Mouse (Mus musculus): ENCODE measurements around the gene Myadm.
A peak's percentile ranks its signal among the peaks of the same experiment; 100 is the strongest.
"Not testable (repeated sequence)": the region's sequence is repeated elsewhere in the genome, so short reads cannot be mapped to it uniquely, and the experiment has no call there.

The Myadm gene

DNA sequence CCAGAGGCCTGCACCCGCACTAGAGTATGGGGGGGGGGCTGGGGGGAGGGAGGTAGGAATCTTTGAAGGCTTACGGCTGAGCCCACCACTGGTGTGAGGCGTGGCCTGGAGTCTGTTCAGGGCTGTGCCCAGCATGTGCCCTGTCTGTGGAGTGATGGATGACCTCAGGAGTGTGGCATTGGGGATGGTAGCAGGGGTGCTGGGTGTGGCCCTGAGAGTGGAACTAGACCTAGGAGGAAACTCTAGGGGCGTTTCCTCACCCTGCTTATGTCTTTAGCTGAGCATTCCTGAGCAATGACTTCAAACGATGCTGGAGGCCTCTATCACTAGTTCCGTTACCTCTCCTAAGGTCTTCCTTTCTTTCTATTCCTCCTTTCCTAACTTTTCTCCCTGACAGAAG is 2.3 kb downstream of the Myadm start:
- DNase-seq = no peak

DNA sequence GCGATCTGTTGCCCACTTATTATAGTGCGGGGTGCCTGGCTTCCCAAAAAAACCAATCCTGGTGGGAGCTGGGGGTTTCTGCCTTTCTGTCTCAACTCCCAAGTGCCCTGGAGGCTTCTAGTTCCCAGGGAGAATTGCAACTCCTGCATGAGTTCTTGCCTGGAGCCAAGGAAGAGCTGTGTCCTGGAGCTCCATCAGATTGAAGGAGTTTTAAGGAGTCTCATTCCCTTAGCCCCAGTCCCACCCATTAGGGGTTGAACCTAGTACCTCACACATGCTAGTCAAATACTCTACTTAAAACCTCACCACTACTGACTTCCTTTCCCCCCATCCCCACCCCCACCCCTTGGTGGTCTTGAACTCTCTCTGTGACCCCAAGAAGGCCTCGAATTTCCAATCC is 2.9 kb downstream of the Myadm start:
- no peak for DNase-seq

DNA sequence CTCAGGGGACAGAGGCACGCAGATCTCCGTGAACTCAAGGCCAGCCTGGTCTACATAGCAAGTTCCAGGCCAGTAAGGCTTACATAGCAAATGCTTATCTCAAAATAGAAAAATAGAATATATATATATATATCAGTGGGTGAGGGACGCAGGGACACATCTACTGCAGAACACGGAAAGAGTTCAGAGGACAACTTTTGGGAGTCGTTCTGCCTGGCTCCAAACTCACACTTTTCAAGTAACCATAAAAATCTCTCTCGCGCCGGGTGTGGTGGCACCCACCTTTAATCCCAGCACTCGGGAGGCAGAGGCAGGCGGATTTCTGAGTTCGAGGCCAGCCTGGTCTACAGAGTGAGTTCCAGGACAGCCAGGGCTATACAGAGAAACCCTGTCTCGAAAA is 3.4 kb downstream of the Myadm start:
- not testable (repeated sequence) for DNase-seq

DNA sequence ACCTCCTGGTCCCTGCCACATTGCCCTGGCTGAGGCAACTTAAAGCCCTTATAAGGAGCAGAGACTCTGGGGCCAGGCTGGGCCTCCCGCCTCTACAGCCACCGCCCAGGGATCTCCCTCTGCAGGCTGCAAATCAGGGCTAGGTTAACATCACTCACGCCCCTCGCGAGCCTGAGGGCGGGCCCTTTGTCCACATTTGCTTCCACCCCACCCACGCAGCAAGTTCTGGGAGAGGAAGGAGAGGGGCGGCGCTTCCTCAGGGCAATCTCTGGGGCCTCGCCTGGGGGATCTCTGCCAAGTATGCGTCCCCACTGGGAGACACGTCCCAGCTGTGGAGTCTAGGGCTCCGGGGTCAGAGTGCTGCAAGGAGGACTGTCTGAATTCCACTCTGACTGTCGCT is 3.9 kb downstream of the Myadm start:
- DNase-seq = no peak

DNA sequence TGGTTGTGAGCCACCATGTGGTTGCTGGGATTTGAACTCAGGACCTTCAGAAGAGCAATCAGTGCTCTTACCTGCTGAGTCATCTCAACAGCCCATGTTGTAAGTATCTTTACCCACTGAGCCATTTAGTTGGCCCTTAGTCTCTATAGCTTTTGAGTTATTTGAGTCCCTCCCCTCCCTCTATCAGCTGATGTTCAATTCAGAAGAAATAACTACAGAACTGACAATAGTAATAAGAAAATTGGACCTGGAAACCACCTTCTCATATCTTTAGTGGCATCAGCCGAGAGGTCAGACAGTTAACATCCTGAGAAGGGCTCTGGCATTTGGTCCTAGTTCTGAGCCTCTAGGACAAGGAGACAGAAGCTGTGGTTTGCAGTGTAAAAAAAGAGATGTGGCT is 5.9 kb downstream of the Myadm start:
- no peak for DNase-seq

DNA sequence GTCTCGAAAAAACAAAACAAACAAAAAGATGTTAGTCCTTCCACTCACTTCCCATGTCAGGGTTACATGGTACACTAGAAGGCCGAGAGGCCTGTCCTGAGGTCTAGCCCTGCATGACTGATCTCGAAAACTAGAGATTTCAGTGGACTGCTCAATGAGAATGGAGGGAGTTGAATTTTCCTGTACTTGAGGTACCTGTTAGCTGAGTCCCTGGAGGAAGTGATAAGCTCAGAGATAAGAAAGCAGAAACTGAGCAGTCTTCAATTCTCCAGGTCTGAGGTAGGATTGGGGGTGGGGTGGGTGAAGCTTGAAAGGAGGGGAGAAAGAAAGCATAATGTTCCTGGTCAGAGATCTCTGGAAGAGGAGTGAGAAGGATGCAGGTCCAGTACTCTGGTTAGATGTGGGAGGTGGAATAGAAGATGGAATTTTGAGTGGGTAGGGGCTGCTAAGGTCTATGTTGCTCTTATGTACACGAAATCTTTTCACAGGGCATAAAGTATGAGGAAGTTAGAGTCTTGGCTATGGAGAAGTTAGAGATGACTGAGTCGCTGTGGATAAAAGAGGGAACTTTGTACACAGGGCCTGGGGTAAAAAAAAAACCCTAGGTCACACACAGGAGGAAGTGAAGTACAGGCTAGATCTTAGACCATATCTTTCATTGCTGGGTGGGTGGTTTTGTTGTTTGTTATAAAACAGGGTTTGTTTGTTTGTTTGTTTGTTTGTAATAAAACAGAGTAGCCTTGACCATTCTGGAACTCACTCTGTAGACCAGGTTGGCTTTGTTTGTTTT is 6.6 kb downstream of the Myadm start:
- DNase-seq = no peak

DNA sequence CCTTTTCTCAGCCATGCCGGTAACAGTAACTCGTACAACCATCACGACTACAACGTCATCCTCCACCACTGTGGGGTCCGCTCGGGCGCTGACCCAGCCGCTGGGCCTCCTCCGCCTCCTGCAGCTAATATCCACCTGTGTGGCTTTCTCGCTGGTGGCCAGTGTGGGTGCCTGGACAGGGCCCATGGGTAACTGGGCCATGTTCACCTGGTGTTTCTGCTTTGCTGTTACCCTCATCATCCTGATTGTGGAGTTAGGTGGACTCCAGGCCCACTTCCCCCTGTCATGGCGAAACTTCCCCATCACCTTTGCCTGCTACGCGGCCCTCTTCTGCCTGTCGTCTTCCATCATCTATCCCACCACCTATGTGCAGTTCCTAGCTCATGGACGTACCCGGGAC is 7.8 kb downstream of the Myadm start:
- DNase-seq = no peak

DNA sequence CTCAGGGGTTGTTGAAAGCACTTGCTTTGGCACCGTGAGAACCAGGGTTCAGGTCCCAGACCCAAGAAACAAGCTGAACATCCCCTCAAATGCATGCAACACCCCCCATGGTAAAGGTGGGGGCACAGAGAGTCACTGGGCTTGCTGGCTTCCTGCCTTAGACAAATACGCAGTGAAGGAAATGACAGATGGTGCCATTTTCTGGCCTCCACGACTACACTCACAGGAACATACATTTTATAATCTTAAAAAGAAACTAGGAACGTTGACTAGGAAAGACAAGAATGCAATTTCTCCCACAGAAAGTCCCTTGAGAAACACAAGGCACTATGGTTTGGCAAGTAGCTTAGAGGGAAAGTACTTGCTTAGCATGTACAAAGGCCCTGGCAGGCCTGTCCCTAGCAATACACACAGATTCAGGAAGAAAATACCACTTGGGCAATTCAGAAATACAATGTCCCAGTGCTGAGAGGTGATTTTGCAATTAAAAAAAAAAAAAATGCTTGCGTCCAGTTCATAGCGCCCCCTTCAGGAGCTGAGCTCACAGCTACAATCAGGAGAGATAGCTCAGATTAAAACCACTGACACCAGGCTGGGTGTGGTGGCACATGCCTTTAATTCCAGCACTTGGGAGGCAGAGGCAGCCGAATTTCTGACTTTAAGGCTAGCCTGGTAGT is 11.2 kb downstream of the Myadm start:
- DNase-seq = no peak

DNA sequence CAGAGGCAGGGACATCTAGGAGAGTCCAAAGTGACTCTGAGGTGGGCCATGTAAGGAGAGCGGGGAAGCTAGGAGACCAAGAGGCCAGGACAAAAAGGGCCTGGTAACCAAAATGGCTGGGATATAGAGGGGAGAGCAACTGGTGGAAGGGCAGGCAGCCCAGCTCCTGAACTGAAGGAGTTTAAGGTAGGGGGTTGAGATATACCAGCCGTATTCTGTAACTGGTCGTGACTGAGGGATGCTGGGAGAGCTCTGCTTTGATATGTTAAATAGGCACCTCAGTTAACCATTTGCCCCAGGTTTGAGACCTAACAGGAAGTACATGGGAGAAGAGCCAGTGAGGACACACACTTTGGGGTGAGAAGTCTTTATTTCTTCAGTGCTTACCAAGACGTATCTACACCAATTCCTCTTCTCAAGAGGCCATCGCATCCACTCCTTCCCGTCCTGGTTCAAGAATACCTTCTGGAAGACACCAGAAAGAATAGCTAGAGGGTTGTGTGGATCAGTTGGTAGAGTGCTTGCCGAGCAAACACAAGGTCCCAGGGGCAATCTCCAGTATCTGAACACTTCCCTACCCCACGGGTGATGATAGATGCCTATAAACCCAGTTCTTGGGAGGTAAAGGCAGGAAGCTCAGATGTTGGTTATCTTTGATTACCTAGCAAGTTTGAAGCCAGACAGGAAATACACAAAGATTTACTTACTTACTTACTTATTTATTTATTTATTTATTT is 12.2 kb downstream of the Myadm start:
- no peak for DNase-seq

DNA sequence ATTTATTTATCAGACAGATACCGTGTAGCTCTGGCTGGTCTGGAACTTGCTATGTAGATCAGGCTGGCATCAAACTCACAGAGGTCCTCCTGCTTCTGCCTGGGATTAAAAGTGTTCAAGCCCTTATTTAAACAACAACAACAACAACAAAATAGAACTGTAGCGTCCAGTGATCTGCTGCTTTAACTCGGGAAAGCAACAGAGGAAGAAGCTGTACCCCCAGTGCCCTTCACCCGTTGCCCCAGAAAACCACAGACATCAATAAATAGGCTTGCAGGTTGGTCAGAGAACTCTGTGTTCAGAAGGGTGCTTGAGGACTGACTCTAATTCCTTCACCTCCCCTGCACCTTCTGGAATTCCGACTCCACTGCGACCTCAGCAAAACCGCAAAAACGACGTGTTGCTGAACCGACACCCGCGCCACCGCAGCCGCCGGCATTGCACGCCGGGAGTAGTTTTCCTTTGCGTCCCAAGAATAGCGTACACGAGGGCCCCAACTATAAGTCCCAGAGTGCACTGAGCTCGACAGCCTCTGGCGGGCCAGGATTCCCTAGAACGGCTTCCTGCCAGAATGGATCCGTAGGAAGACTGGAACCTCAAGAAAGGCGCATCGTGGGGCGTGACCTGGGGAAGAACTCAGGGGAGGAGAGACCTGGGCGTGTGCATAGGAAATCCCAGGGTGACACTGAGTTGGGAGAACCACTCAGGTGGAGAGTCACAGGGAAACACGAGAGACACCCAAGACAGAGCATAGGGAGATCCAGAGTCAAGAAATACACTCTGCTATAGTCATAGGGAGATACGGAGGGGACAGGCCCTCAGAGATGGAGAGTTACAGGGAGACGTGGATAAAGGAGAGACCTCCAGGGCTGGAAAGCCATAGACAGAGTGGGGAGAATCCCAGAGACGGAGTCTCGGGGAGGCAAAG is 13.0 kb downstream of the Myadm start:
- no peak for DNase-seq

DNA sequence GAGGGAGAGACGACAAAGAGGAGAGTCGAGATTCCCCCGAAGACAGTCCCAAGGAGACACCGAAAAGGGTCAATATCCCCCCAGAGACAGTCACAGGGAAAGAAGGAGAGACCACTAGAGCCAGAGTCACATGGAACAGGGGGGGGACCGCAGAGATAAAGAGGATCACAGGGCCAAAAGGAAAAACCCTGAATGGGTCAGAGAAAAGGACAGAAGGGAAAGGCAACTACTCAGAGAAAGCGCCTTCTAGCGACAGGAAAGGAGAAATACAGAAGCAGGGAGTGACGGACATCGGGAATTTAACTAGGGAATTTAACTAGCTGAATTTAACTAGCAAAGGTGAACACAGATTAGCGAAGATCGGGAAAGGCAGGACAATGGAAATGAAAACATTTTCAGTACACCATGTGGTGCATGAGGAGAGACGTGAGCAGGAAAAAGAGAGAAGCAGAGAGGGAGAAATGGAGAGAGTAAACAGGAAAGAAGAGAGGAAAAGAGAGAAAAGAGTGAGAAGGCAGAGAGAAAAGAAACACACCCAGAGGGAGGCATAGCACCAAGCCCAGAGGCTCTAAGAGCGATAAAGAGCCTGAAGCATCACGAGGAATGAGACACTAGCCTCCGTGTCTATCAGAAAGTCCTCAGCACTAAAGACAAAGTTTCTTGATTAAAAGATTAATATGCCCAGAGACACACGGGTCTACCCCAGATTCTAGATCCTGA is 13.8 kb downstream of the Myadm start:
- DNase-seq = no peak

DNA sequence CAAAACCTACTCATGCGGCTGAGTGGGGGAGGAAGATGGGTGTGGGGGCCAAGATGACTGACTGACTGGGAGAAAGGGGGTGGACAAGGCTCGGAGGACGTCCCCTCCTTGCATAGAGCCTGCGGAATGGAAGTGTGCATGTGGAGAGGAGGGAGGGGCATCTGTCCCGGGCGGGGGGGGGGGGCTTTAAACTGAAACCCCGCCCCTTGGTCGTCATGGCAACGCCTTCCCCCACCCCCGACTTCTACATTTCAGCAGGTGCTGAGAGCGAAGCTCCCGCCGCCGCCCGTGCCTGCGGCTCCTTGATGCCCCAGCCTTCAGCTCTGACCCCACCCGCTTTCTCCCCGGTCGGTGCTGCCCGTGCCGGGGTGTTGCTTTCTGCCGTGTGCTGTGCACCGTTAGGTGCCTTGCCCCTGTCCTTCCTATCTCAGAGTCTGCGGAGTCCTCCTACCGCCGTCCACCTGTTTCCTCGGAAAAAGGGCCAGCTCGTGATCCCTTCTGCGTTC is 14.4 kb downstream of the Myadm start:
- DNase-seq = peak; percentile 71

DNA sequence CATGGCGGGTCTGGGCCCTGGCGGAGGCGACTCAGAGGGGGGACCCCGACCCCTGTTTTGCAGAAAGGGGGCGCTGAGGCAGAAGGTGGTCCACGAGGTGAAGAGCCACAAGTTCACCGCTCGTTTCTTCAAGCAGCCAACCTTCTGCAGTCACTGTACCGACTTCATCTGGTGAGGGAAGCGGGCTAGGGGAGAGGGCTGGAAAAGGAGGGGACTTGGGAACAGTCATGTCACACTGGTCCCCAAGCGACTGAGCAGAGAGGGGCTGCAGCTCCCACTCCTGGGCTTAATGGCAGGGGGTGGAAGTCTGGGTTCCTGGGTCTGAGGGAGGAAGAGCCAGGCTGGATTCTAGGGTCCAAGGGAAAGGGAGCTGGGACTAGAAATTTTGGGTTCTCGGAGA is 14.9 kb downstream of the Myadm start:
- DNase-seq = no peak

DNA sequence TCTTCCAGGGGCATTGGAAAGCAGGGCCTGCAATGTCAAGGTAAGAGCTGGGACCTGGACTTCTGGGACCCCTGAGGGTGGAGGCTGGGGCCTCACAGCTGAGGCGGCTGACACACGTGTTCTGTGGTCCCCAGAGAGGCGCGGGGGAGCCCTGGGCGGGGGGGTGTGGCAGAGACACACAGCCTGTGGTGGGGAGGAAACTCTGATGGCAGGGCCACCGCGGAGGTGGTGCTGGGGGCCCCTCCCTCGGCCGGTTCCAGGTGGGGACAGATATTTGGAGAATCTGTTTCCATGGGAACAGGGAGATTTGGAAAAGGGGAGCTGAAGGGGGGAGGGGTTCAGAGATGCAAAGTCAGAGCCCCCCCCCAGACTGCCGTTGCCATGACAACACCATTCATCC is 15.4 kb downstream of the Myadm start:
- peak; percentile 61 for DNase-seq

DNA sequence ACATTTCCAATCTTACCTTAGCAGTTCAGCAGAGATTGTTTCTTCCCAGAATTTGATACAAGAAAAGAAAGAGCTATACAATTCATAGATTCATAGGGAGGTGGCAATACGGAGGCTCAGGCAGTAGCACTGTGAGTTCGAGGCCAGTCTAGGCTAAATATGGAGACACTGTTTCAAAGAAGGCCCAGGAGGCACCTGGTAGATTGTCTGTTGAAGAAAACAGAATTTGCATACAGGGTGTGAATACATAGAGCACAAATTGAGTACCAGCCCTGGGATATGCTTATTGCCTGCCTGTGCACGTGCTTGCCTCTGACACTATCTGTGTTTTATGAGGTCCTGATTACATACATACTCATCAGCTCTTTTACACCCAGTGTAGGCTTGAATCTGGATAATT is 17.5 kb downstream of the Myadm start:
- DNase-seq = no peak

DNA sequence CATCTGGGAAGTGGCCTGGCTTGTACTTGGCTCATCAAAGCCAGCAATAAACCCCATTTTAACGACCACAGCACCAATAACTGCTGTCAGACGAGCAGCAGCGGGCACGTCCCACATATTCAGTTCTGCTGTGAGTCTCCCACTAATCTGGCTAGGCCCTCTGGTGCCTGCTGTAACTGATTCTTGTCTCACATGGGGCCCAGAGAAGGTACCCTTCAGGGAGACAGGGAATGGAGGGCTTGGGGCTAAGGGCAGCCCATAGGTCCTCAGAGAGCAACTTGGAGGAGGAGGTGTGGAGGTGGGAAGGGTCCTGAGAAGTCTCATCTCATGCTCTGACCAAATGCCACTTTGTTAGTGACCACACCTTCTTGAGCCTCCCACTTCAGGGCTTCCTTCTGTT is 19.8 kb downstream of the Myadm start:
- DNase-seq = no peak

DNA sequence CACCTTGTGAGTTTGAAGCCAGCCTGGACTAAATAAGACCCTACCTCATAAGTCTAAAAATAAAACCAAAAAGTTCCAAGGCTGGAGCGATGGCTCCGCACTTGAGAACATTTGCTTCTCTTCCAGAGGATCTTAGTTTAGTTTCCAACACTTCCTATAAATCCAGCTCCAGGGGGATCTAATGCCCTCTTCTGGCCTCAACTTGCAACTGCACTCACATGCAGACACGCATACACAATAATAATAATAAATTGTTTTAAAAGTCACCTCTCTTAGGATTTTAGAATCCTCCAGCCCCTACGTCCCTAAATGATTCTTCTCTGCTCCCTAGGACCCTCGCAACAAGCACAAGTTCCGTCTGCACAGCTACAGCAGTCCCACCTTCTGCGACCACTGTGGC is 21.4 kb downstream of the Myadm start:
- no peak for DNase-seq

DNA sequence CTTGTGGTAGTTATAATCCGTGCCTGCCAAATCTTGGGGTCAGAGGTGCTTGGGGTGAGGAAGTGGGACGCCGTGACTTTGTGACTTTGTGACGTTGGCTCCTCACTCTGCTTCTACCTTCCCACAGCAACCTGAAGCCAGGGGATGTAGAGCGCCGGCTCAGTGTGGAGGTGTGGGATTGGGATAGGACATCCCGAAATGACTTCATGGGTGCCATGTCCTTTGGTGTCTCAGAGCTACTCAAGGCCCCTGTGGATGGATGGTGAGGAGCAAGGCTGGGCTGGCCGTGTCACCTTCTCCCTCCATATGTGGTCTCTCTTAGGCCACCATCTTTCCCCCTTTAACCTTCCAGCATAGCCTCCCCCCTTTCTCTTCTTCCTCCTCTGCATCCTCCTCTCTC is 24.7 kb downstream of the Myadm start:
- DNase-seq = no peak

DNA sequence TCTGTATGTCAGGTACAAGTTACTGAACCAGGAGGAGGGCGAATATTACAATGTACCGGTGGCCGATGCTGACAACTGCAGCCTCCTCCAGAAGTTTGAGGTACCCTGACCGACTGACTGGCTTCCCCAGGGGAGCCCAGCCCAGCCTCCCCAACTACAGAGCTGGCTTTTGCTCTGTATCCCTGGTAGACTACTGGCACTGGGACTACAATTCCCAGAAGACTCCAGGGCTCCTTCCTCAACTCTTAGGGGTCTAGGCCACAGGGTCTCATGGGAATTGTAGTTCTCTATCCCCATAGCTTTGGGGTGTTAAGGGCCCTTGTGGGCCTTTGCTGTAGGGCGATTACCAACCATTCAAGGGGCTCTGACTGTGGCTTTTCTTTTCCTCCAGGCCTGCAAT is 25.2 kb downstream of the Myadm start:
- DNase-seq = no peak

DNA sequence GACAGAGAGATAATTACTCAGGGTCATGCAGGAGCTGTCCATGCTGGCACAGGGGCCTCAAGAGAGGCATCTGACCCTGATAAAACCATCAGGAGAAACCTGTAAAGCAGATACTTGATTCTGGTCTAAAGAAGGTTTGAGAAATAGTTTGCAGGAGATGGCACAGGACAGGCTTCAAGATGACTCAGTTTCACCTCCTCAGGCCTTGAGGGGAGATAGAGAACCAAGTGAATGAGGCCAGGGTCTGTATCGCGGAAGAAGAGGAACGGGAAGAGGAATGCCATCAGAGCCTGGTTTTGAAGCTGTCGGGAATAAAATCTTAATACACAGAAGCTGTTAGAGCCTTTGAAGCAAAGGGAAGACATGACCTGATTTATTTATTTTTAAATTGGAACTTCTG is 28.8 kb downstream of the Myadm start:
- DNase-seq = no peak

DNA sequence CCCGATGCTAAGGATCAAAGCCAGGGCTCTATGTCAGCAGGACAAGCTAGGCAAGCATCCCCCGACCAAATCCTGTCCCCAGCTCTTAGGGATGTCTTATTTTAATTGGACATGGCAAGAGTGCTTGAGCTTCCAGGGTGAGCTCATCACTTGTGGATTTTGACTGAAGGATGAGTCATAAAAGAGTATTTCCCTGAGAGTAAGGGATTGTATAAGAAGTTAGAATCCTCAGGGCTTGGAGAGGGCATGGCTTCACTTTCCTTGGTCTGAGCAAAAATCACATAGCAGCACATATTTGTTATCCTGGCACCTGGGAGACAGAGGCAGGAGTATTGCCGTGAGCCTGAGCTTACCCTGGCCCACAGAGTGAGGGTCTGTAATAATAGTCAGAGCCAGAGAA is 32.0 kb downstream of the Myadm start:
- no peak for DNase-seq

DNA sequence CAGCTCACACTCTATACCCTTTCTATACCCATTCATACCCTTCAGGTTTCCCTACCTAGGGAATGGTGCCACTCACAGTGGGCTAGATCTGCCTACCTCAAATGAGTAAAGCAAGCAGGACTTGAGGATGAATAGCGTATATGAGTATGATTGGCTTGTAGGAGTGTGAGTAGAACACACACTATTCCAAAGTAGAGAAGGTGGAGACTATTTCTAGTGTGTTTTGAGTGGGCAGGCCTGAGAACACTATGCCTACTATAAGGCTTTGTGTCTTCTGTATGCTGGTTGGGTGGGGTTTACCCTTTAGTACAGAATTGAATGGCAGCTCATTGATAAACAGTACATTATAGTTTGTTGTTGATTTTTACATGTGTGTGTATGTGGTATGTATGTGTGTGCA is 34.9 kb downstream of the Myadm start:
- no peak for DNase-seq
